Mouse (Mus musculus) mammary gland, adult 2 months (tissue): ENCODE results near the gene Rnf214. TPM values are rescaled to one million over a fixed set of nuclear protein-coding genes. Genes with fewer than 3 reads are reported as not detected.

Experiments used
- polyA plus RNA-seq: library from polyadenylated mRNA; depleted of rRNA; stranded (reverse); fragments of >200 nt; gene quantifications from 2 replicates; pipeline ENCODE4 v1.2.3, GENCODE M21; 2012; ENCODE audit warnings: low replicate concordance; rRNA removed

Gene Rnf214
- 13.7 and 19.4 TPM in 2 replicates for polyA plus RNA-seq

DNA sequence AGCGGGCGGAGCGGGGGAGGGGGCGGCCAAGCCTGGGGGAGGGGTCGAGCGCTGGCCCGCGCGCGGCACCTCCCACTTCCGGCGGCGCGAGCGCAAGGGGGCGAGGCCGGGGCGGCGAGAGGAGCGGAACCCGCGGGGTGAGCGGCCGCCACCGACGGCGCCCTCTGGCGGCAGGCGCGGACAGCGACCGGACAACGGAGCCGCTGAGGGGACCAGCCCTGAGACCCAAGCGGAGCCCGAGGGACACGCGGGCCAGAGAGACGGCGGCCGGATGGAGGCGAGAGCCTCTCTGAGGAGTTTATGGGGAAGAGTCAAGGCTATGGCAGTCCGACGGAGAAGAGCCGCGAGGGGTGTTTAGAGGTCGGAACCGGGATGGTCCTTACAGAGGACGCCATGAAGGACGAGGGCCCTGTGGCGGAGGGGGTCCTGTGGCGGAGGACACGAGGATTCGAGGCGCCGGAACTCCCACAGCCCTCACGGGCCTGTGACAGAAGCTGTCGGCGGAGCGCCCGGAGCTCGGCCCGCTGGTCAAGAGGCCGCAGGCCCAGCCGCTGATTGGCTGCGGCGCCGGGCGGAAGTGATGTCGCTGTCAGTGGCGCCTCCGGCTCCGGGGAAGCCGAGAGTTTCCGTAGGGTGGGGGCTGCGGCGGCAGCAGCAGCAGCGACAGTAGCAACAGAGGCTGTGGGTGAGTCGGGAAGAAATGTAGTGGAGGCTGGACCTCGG lies at the start of gene Rnf214, which contains the start of gene Pcsk7:
TSS of gene Rnf214 (minus strand) at position 557 of the 723 bp plus-strand sequence.
TSS of gene Pcsk7 (plus strand) at position 143 of the 723 bp plus-strand sequence.

DNA sequence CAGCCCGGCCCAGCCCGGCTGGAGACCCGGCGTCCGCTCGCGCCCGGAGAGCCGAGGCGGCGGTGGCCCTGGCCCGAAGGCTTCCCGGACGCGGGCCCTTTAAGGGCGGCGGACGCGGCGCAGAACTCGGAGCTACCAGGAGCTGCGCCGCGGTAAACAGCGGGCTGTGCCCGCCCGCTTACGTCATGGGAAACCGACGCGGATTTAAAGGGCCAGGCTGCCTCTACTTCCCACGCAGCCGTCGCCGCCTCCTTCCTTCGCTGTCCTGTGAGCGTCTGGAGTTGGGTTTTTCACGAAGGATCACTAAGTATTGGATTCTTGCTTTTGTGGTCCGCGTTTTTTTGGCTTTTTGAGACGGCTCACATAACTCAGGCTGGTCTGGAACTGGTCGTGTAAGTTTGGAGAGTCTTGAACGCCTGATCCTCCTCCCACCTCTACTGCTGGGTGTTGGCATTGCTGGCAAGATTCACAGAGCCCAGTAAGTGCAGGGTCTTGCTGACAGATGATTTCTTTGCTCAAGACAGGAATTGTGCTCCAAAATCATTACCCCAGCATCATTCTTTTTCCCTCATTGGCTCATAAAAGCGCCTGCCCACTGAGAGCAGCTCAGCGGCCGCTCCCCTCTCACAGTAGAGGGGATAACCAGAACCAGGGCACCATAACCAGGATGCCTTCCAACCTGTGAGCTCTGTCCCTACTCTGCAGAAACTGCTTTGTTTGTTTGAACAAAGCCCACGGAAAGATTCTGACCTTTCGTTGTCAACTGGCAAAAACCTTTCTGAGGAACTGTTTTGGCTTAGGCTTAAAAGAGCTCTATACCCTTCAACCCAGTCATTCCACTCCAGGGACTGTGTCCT lies 48.6 kb upstream of the Rnf214 start, which contains the start of gene Sidt2:
TSS of gene Sidt2 (minus strand) at position 152 of the 857 bp plus-strand sequence.

DNA sequence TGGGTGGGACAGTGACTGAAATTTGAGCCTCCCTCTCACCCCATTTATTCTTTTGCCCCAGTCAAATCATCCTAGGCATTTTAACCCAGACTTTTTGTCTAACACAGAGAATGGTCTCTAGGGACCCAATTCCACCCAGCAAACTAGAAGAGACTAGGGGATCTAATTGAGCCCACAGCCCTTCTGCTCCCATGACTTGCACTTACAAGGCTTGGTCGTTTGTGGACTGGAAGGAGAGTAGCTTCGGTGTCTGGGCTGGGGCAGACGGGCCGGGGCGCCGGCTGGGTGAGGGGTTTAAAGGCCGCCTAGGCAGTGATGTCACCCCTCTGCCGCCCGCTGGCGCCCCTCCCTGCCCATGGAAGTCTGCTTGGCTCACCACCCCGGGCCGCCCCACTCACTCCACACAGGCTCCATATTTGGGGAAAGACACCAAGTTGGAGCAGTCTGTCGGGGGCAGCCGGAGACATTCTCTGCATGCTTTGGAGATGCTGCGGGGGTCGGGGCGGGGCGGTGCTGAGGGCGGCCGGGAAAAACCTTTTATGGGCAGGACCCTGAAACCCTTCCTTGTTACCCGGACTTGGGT lies 29.0 kb upstream of the Rnf214 start, which contains the start of gene Tagln:
TSS of gene Tagln (minus strand) at position 431 of the 583 bp plus-strand sequence.

DNA sequence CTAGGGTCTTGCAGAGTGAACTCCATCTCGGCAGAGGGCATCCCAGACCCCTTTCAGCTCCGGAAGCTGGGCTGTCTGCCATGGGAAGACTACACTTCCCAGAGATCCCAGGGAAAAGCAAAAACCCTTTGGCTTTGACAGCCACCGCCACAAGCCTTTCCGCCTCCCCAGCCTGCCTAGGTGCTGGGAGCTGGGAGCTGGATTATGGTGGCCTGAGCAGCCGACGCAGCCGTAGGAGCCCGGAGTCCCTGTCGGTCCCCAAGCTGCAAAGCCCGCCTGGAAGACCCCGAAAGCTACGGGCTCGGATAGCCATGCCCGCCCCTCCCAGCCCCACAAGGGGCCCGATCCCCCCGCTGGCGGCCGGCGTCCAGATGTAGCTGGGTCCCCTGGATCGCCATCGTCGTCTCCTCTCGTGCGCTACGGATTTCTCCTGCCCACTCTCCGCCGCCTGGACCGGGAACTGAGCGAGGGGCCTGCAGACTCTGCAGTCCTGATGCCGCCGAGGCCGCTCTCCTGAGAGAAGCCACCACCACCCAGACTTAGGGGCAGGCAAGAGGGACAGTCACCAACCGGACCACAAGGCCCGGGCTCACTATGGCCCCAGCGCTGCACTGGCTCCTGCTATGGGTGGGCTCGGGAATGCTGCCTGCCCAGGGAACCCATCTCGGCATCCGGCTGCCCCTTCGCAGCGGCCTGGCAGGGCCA lies 68.1 kb downstream of the Rnf214 start, which contains the start of gene Bace1:
TSS of gene Bace1 (plus strand) at position 147 of the 705 bp plus-strand sequence.

DNA sequence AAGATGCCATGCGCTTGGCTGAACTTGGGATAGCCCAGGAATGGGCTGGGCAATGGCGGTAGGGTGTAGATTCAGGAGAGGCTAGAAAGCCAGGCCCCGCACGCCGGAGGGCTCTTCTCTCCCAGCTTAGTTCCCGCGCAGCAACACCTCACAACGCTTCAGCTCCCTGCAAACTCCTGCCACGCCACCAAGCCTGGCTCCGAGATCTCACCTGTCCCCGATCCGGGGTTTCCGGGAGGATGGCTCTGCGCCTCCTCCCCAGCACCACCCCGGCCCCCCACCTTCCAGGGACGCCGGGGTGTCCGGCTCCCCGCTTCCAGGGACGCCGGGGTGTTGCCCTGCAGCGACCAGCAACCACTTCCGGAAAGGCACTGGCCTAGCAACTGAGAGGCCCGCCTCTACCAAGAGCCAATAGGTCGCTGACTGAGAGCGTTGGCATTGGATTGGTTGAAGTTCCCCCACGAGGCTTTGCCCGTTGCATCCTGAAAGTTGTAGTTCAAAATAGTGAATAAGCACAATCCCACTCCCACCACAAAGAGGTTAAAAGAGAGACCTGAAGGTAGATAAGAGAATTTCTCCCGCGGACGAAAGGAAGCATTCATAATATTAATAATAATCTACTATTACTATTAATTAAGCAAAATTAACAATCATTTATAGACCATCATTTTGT lies 78.3 kb downstream of the Rnf214 start, which contains the start of gene Cep164:
TSS of gene Cep164 (minus strand) at position 401 of the 673 bp plus-strand sequence.

Other genes with a start within 250 kb of the Rnf214 start
- 13.3 and 24.7 TPM in 2 replicates for gene Cep164, start 78.2 kb downstream of the Rnf214 start, polyA plus RNA-seq
- 20.8 and 23.6 TPM in 2 replicates for gene Bace1, start 68.3 kb downstream of the Rnf214 start, polyA plus RNA-seq
- 39.0 and 57.3 TPM in 2 replicates for gene Pcsk7, start 414 bp downstream of the Rnf214 start, polyA plus RNA-seq
- 191 and 198 TPM in 2 replicates for gene Tagln, start 29.1 kb upstream of the Rnf214 start, polyA plus RNA-seq
- gene Sidt2, start 48.3 kb upstream of the Rnf214 start, polyA plus RNA-seq: 441 and 490 TPM in 2 replicates
- 17.0 and 27.6 TPM in 2 replicates for gene Pafah1b2, start 105.8 kb upstream of the Rnf214 start, polyA plus RNA-seq
- gene Sik3, start 105.9 kb upstream of the Rnf214 start, polyA plus RNA-seq: 13.8 and 14.4 TPM in 2 replicates